Mouse (Mus musculus) limb, embryonic 11.5 days (tissue): ENCODE results near the gene Lztr1. TPM values are rescaled to one million over a fixed set of nuclear protein-coding genes. Genes with fewer than 3 reads are reported as not detected.
A peak's percentile ranks its signal among the peaks of the same experiment; 100 is the strongest.

ENCODE experiments used
- ATAC-seq: fragments of 200-750 bp; cut with Nextera tagmentation; 2 replicates; pipeline ENCODE4 v1.8.0; 2017; ENCODE audit warnings: low read depth; ENCODE audit not compliant: insufficient number of reproducible peaks, low FRiP score, low TSS enrichment
- DNase-seq: peaks from one replicate; pipeline ENCODE4 v3.0.0-alpha.2; 2015; ENCODE audit warnings: low spot score
- H3K27ac ChIP-seq: fragments of 300-500 bp; sonication (generic); replicated peaks from 2 replicates; pipeline ENCODE4 v1.5.1; 2014; ENCODE audit warnings: low read depth, mild to moderate bottlenecking, low read length
- H3K27me3 ChIP-seq: fragments of 300-500 bp; sonication (generic); 2 replicates; pipeline ENCODE4 v1.6.1; 2014; ENCODE audit warnings: mild to moderate bottlenecking, low read length, mixed read lengths; ENCODE audit not compliant: control insufficient read depth, insufficient read depth
- H3K36me3 ChIP-seq: fragments of 300-500 bp; sonication (generic); 2 replicates; pipeline ENCODE4 v1.6.1; 2014; ENCODE audit warnings: mild to moderate bottlenecking, low read length, moderate library complexity, mixed read lengths; ENCODE audit not compliant: control insufficient read depth, insufficient read depth
- H3K4me1 ChIP-seq: fragments of 300-500 bp; sonication (generic); 2 replicates; pipeline ENCODE4 v1.6.1; 2014; ENCODE audit warnings: low read length, mixed read lengths; ENCODE audit not compliant: control insufficient read depth, insufficient read depth
- H3K4me2 ChIP-seq: fragments of 300-500 bp; sonication (generic); 2 replicates; pipeline ENCODE4 v1.6.1; 2014; ENCODE audit warnings: low read depth, mild to moderate bottlenecking, moderate library complexity; ENCODE audit not compliant: severe bottlenecking
- H3K4me3 ChIP-seq: fragments of 300-500 bp; sonication (generic); 2 replicates; pipeline ENCODE4 v1.5.1; 2014; ENCODE audit warnings: low read depth, low read length
- H3K9ac ChIP-seq: fragments of 300-500 bp; sonication (generic); 2 replicates; pipeline ENCODE4 v1.6.1; 2014; ENCODE audit warnings: mild to moderate bottlenecking, low read length
- H3K9me3 ChIP-seq: fragments of 300-500 bp; sonication (generic); 2 replicates; pipeline ENCODE4 v1.6.1; 2016; ENCODE audit warnings: low read length; ENCODE audit not compliant: control insufficient read depth
- WGBS: fragments of 180-500 bp; shearing (Covaris S2); extraction: QIAGEN DNeasy Blood & Tissue Kit; methylation state at CpG from one replicate; pipeline ENCODE4 v1.1.7; 2014; 5-methylcytosine and 5-hydroxymethylcytosine counted together
- polyA plus RNA-seq: library from polyadenylated mRNA; unstranded; fragments of >200 nt; fragmentation: Nextera tagmentation; extraction: Ambion mirVana; gene quantifications from 2 replicates; pipeline ENCODE4 v1.2.1, GENCODE M21; 2014

Gene Lztr1
- polyA plus RNA-seq, 1 experiment from 2014 or later = 76.1 TPM

DNA sequence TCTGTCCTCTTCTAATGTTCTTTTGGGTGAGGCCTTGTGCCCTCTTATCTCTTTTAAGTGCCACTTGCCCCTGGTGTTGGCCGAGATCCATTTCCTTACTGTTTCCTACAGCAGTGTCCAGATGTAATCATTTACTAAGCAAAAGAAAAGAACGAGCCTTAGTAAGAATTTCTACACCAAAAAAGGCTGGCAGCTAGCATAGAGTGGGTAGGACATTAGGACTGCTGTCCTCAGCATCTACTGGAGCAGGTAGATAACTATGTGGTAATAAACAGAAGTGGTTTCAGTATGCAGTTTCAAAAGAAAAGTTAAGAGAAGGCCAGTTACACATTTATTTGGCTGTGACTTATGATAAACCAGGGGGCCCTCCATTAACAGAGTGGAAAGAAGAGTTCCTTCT, 2.2 kb downstream of the Lztr1 start:
- DNase-seq (no peak), ATAC-seq (no peak)
- no peak overlapping the region for H3K4me2 ChIP-seq
- H3K9me3 ChIP-seq = no peaks in the 10 kb centered on the region
- H3K36me3 ChIP-seq = peaks cover 2% of the 10 kb centered on the region; the same call in 1 of the 2 replicates
- 94% methylated on average over 2 of the region's 2 CpGs for whole genome bisulfite sequencing
- no peak overlapping the region for H3K9ac ChIP-seq
- H3K4me1 ChIP-seq = 0 out of 2 replicates have a peak, but pooled peaks cover 5% of the 10 kb centered on the region
- no peak overlapping the region for H3K4me3 ChIP-seq
- H3K27me3 ChIP-seq = no peaks in the 10 kb centered on the region
- no peak overlapping the region for H3K27ac ChIP-seq

DNA sequence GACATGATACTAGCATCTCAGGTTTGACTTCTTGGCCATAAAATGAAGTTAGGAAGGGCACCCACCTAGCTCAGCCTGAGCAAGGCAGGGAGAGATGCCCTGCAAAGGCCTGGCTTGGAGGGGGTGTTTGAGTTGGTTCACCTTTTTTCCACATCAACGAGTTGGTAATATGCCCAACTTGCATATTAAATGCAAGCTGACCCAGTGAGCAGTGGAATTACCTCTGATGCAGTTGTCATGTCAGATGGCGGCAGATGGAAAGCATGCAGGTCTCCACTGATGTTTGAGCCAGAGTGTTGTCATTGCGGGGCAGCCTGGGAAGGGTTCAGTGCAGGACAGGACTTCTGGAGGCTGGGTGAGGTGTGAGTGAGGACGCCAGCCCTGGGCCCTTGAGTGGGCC, 2.9 kb downstream of the Lztr1 start:
- peaks cover 2% of the 10 kb centered on the region; the same call in 1 of the 2 replicates for H3K36me3 ChIP-seq

DNA sequence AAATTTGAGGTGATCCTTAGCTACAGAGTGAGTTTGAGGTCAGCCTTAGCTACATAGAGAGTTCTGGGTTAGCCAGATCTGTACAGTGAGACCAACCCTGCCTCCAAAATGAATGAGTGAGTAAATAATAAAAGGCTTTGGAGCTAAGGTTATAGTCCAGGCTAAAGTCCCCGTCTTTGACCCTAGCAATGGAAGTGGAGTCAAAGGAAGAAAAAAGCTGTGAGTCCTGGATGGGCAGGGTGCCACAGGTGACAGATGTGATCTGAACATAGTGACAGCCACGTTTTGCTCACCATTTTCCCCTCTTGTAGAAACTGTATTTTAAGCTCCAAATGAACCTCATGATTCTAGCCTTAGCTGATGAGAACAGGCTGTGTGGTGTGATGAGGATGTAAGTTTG, 10.4 kb downstream of the Lztr1 start:
- H3K9me3 ChIP-seq = no peaks in the 10 kb centered on the region
- DNase-seq (no peak), ATAC-seq (no peak)
- peaks cover 31% of the 10 kb centered on the region for H3K36me3 ChIP-seq
- no peak overlapping the region for H3K4me2 ChIP-seq
- WGBS = 85% methylated on average over 2 of the region's 2 CpGs
- no peak overlapping the region for H3K4me3 ChIP-seq
- no peak overlapping the region for H3K27ac ChIP-seq
- H3K9ac ChIP-seq = no peak overlapping the region
- H3K4me1 ChIP-seq = no peaks in the 10 kb centered on the region
- no peaks in the 10 kb centered on the region for H3K27me3 ChIP-seq

More for the DNA sequence above, 2.9 kb downstream of the Lztr1 start:
- Histone ChIP-seq H3K9me3 (no peaks in the 10 kb centered on the region), H3K4me3 (no peak overlapping the region), H3K4me1 (0 out of 2 replicates have a peak, but pooled peaks cover 5% of the 10 kb centered on the region), H3K4me2 (no peak overlapping the region), H3K9ac (no peak overlapping the region), H3K27ac (no peak overlapping the region), H3K27me3 (no peaks in the 10 kb centered on the region)
- WGBS = 95% methylated on average over 4 of the region's 4 CpGs
- ATAC-seq (no peak), DNase-seq (no peak)

DNA sequence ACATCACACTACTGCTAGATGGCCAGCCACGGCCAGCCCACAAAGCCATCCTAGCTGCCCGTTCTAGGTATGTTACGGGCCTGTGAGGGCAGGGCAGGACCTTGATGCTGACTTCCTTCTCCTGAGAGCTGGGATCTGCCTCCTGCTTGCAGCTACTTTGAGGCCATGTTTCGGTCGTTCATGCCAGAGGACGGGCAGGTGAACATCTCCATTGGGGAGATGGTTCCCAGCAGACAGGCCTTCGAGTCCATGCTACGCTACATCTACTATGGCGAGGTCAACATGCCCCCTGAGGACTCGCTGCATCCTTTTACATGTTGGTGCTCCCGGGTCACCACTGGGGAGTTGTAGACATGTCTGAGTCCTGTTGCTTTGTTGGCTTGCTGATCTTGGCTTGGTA, 15.7 kb downstream of the Lztr1 start:
- H3K4me3 ChIP-seq = no peak overlapping the region
- H3K9me3 ChIP-seq = no peaks in the 10 kb centered on the region
- no peaks in the 10 kb centered on the region for H3K4me1 ChIP-seq
- DNase-seq (no peak), ATAC-seq (no peak)
- no peak overlapping the region for H3K27ac ChIP-seq
- WGBS = 95% methylated on average over 11 of the region's 11 CpGs
- H3K27me3 ChIP-seq = no peaks in the 10 kb centered on the region
- peaks cover 57% of the 10 kb centered on the region for H3K36me3 ChIP-seq
- H3K9ac ChIP-seq = no peak overlapping the region
- H3K4me2 ChIP-seq = no peak overlapping the region

DNA sequence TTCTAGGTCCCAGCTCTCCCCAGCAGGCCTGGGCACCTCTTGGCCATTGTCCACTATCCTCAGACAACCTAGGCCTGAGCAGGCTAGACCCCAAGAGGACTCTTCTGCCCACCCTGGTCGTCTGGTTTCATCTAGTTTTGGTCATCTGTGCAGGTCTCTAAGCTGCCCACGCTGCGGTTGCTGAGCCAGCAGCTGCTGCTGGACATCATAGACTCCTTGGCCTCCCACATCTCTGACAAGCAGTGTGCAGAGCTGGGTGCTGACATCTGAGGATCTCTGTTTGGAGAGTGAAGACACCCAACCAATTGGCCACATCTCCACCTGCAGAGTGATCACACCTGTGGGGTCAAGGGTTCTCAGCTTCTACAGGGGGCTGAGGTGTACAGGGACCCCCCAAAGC, 17.0 kb downstream of the Lztr1 start:
- ATAC-seq (no peak), DNase-seq (no peak)

DNA sequence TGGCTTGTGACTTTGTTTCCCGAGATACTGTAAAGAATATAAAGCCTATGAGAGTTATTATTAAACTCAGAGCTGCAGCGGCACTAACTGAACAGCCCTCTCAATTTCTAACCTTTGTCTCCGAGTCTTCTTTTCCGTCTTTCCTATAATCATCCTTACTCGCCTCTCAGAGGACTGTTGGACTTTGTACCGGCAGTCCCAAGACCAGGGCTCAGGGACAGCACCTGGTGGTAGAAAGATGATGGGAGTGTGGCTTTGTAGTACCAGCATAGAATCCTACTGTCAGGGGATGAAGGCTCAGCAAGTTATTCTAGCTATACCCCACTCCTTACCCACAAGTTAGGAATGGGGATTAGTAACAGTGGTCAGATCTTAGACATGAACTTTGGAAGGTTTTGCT, 17.7 kb downstream of the Lztr1 start:
- H3K4me1 ChIP-seq = no peaks in the 10 kb centered on the region
- H3K27me3 ChIP-seq = no peaks in the 10 kb centered on the region
- no peaks in the 10 kb centered on the region for H3K9me3 ChIP-seq
- no peak overlapping the region for H3K4me3 ChIP-seq
- WGBS = 89% methylated on average over 6 of the region's 6 CpGs
- H3K36me3 ChIP-seq = peaks cover 49% of the 10 kb centered on the region
- ATAC-seq (no peak), DNase-seq (no peak)
- H3K27ac ChIP-seq = no peak overlapping the region
- no peak overlapping the region for H3K9ac ChIP-seq
- no peak overlapping the region for H3K4me2 ChIP-seq

More for the DNA sequence above, 17.0 kb downstream of the Lztr1 start:
- H3K9me3 ChIP-seq = no peaks in the 10 kb centered on the region
- no peaks in the 10 kb centered on the region for H3K27me3 ChIP-seq
- no peak overlapping the region for H3K9ac ChIP-seq
- 83% methylated on average over 3 of the region's 3 CpGs for WGBS
- H3K27ac ChIP-seq = no peak overlapping the region
- H3K4me3 ChIP-seq = no peak overlapping the region
- H3K36me3 ChIP-seq = peaks cover 55% of the 10 kb centered on the region
- H3K4me2 ChIP-seq = no peak overlapping the region
- no peaks in the 10 kb centered on the region for H3K4me1 ChIP-seq

- no peak overlapping the region for H3K27ac ChIP-seq
- H3K4me3 ChIP-seq = no peak overlapping the region
- DNase-seq = no peak
- H3K4me2 ChIP-seq = no peak overlapping the region
- peaks cover 37% of the 10 kb centered on the region for H3K36me3 ChIP-seq
- no peak overlapping the region for H3K9ac ChIP-seq
- peaks cover 4% of the 10 kb centered on the region; the same call in 1 of the 2 replicates for H3K4me1 ChIP-seq
- no peaks in the 10 kb centered on the region for H3K9me3 ChIP-seq
- H3K27me3 ChIP-seq = no peaks in the 10 kb centered on the region
- ATAC-seq = no peak
These were observed 19.1 kb downstream of the Lztr1 start for GRCm38 (mm10) chr16:17527606-17528005.

GRCm38 (mm10) chr16:17528276-17528675, 19.8 kb downstream of the Lztr1 start:
- Histone ChIP-seq H3K9ac (no peak overlapping the region), H3K27ac (no peak overlapping the region), H3K4me3 (no peak overlapping the region), H3K36me3 (peaks cover 33% of the 10 kb centered on the region), H3K27me3 (no peaks in the 10 kb centered on the region), H3K9me3 (no peaks in the 10 kb centered on the region), H3K4me1 (peaks cover 4% of the 10 kb centered on the region; the same call in 1 of the 2 replicates), H3K4me2 (no peak overlapping the region)
- no peak for ATAC-seq
- DNase-seq = no peak
- 91% methylated on average over 13 of the region's 13 CpGs for WGBS

DNA sequence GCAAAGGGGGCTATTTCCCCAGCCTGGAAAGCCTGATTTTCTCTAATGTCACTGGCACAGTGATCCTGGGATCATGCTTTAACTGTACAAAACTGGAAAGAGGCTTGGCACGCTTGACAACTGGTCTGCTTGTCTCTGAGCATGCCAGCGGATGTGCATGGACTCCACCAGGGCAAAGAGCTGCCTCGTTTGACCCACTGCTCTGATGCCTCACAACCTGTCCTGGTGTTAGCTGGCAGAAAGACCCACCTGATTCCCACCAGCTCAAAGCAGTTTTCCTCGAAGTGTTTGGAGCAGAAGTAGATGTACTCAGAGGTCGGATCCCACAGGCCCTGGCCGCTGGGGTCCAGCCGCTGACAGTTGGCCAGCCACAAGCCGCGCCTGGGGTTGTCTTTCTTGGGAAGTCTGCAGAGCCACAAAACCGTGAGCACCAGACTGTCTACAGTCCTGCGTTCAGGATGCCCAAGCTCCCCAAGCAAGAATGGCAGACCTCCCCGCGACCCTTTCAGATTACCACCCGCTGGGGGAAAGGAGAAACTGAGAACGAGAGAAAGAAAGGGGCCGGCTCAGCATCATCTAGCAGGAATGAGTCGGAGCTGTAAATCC, 21.6 kb downstream of the Lztr1 start:
- no peak for DNase-seq
- 20% methylated on average over 17 of the region's 17 CpGs for WGBS

More for the DNA sequence above, 21.6 kb downstream of the Lztr1 start:
- Histone ChIP-seq H3K9me3 (no peaks in the 10 kb centered on the region), H3K27ac (peak overlapping the region; percentile 91), H3K4me3 (peak overlapping the region; percentile 67), H3K36me3 (peaks cover 22% of the 10 kb centered on the region), H3K4me2 (peak overlapping the region; percentile 92), H3K27me3 (no peaks in the 10 kb centered on the region), H3K9ac (peak overlapping the region; percentile 82), H3K4me1 (peaks cover 4% of the 10 kb centered on the region; the same call in 1 of the 2 replicates)
- ATAC-seq = no peak
